19 mouse cellular contexts compared by ENCODE assay signal in the genomic region with DNA sequence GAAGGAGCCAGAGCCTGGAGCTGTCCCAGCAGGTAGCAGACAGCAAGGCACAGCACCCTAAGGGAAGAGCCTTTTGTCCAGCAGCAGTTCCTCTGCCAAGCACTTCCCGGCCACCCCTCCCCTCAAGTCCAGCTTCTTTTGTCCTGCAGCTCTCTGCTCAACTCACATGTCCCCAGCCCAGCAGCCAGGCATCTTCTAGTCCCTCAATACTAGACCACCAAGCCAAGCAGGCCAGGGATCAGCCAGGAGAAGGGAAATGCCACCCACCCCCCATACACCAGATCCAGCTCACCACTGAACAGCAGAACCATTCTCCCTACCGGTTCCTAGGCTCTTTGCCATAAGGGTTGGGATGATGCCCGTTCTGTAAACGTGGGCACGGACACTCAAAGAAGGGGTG. TPM values are rescaled to one million over a fixed set of nuclear protein-coding genes. Genes with fewer than 3 reads are reported as not detected.
DNase-seq lines count a peak whose midpoint lies in the region; ATAC-seq and TF ChIP-seq lines count a peak whose summit lies in the region.
"Had no signal": no experiment of that assay in that cellular context is flagged by ENCODE, and none has a peak within 500 bp of the region (broad histone marks: within the 10 kb centered on the region; RNA-seq: fewer than 3 reads in every experiment).

No protein-coding gene starts in this region.

- H3K27me3 ChIP-seq in forebrain, embryonic 10.5 days (ENCODE audit: poor library complexity, severe bottlenecking) = peaks cover 17% of the 10 kb centered on the region
- H3K27me3 ChIP-seq in forebrain, embryonic 13.5 days = peaks cover 7% of the 10 kb centered on the region; the same call in 1 of the 2 replicates
- H3K27me3 ChIP-seq in hindbrain, postnatal 0 days (ENCODE audit: insufficient read depth, low read length) = no peaks in the 10 kb centered on the region
- H3K27me3 ChIP-seq in hindbrain, embryonic 12.5 days = no peaks in the 10 kb centered on the region
- H3K27me3 ChIP-seq in liver, postnatal 0 days (ENCODE audit: insufficient read depth, low read length) = no peaks in the 10 kb centered on the region
- H3K27me3 ChIP-seq: embryonic facial prominence, embryonic 13.5 days had no signal

- WGBS in forebrain, embryonic 10.5 days = 77% methylated on average over 5 of the region's 5 CpGs
- WGBS in forebrain, embryonic 13.5 days = 74% methylated on average over 5 of the region's 5 CpGs
- WGBS in hindbrain, postnatal 0 days = 43% methylated on average over 5 of the region's 5 CpGs
- 82% methylated on average over 5 of the region's 5 CpGs for WGBS in hindbrain, embryonic 12.5 days
- WGBS in liver, postnatal 0 days (ENCODE audit: insufficient replicate concordance) = 77% methylated on average over 5 of the region's 5 CpGs

- H3K36me3 ChIP-seq in forebrain, embryonic 10.5 days (replicated peaks) = no peaks in the 10 kb centered on the region
- no peaks in the 10 kb centered on the region for H3K36me3 ChIP-seq in forebrain, embryonic 13.5 days (ENCODE audit: poor library complexity, severe bottlenecking)
- no peaks in the 10 kb centered on the region for H3K36me3 ChIP-seq in hindbrain, postnatal 0 days (ENCODE audit: insufficient read depth, low read length)
- no peaks in the 10 kb centered on the region for H3K36me3 ChIP-seq in hindbrain, embryonic 12.5 days
- H3K36me3 ChIP-seq in liver, postnatal 0 days (replicated peaks; ENCODE audit: insufficient read depth, low read length) = no peaks in the 10 kb centered on the region
- H3K36me3 ChIP-seq: embryonic facial prominence, embryonic 13.5 days had no signal

- no peak for DNase-seq in forebrain, embryonic 10.5 days (ENCODE audit: extremely low spot score, low spot score)
- peak; percentile 46 for DNase-seq in hindbrain, postnatal 0 days (ENCODE audit: low spot score)
- DNase-seq in testis, postnatal 10 days (ENCODE audit: low spot score) = peak; percentile 38
- DNase-seq in testis, postnatal 14 days (ENCODE audit: low spot score) = no peak
- no peak for DNase-seq in liver, postnatal 0 days
- DNase-seq: adrenal gland, adult 2 months; adrenal gland, postnatal 25 days; cerebellum, adult 11-12 months; gastrocnemius, postnatal 36 days; heart, adult 11 months; heart, postnatal 10 days; kidney, adult 2 months had no signal

- no peak overlapping the region for H3K4me3 ChIP-seq in forebrain, embryonic 10.5 days
- H3K4me3 ChIP-seq in forebrain, embryonic 13.5 days = no peak overlapping the region
- no peak overlapping the region for H3K4me3 ChIP-seq in hindbrain, postnatal 0 days (ENCODE audit: low read length)
- no peak overlapping the region for H3K4me3 ChIP-seq in hindbrain, embryonic 12.5 days
- no peak overlapping the region for H3K4me3 ChIP-seq in liver, postnatal 0 days (ENCODE audit: low read depth, low read length)
- H3K4me3 ChIP-seq: embryonic facial prominence, embryonic 13.5 days had no signal

- no peak for ATAC-seq in forebrain, embryonic 13.5 days
- ATAC-seq in hindbrain, postnatal 0 days = peak; percentile 46; the same call in 1 of the 2 replicates
- ATAC-seq in hindbrain, embryonic 12.5 days (ENCODE audit: low FRiP score) = no peak
- no peak for ATAC-seq in liver, postnatal 0 days
- ATAC-seq: forebrain, embryonic 14.5 days; intestine, embryonic 16.5 days had no signal

- 0 out of 2 replicates have a peak overlapping the region, but pooled peaks have one; percentile 27 for H3K27ac ChIP-seq in forebrain, embryonic 10.5 days
- no peak overlapping the region for H3K27ac ChIP-seq in forebrain, embryonic 13.5 days
- H3K27ac ChIP-seq in hindbrain, postnatal 0 days = peak overlapping the region; percentile 51; the same call in 1 of the 2 replicates
- no peak overlapping the region for H3K27ac ChIP-seq in hindbrain, embryonic 12.5 days
- H3K27ac ChIP-seq in liver, postnatal 0 days (ENCODE audit: low read depth) = no peak overlapping the region
- H3K27ac ChIP-seq: embryonic facial prominence, embryonic 13.5 days had no signal

- H3K4me2 ChIP-seq in forebrain, embryonic 13.5 days = no peak overlapping the region
- no peak overlapping the region for H3K4me2 ChIP-seq in hindbrain, postnatal 0 days (ENCODE audit: low read depth, low read length)
- H3K4me2 ChIP-seq in hindbrain, embryonic 12.5 days (replicated peaks) = no peak overlapping the region
- H3K4me2 ChIP-seq in liver, postnatal 0 days (ENCODE audit: low read depth, low read length) = no peak overlapping the region
- H3K4me2 ChIP-seq: embryonic facial prominence, embryonic 13.5 days had no signal

- H3K9ac ChIP-seq in forebrain, embryonic 13.5 days = no peak overlapping the region
- H3K9ac ChIP-seq in hindbrain, postnatal 0 days (replicated peaks; ENCODE audit: low read length) = no peak overlapping the region
- no peak overlapping the region for H3K9ac ChIP-seq in hindbrain, embryonic 12.5 days
- no peak overlapping the region for H3K9ac ChIP-seq in liver, postnatal 0 days (replicated peaks)
- H3K9ac ChIP-seq: embryonic facial prominence, embryonic 13.5 days had no signal

- H3K4me1 ChIP-seq in forebrain, embryonic 10.5 days = peaks cover 27% of the 10 kb centered on the region
- peaks cover 10% of the 10 kb centered on the region for H3K4me1 ChIP-seq in forebrain, embryonic 13.5 days
- no peaks in the 10 kb centered on the region for H3K4me1 ChIP-seq in hindbrain, postnatal 0 days (ENCODE audit: insufficient read depth, low read length)
- H3K4me1 ChIP-seq in hindbrain, embryonic 12.5 days = peaks cover 10% of the 10 kb centered on the region
- peaks cover 43% of the 10 kb centered on the region for H3K4me1 ChIP-seq in liver, postnatal 0 days (ENCODE audit: insufficient read depth)

- no peak for TF ChIP-seq EP300 in liver, postnatal 0 days (IDR thresholded peaks at IDR 0.05; ENCODE audit: low read depth)

- H3K9me3 ChIP-seq in forebrain, embryonic 10.5 days = no peaks in the 10 kb centered on the region
- H3K9me3 ChIP-seq in forebrain, embryonic 13.5 days (replicated peaks) = no peaks in the 10 kb centered on the region
- no peaks in the 10 kb centered on the region for H3K9me3 ChIP-seq in hindbrain, postnatal 0 days (ENCODE audit: low read length)
- H3K9me3 ChIP-seq in hindbrain, embryonic 12.5 days (replicated peaks) = no peaks in the 10 kb centered on the region
- H3K9me3 ChIP-seq in liver, postnatal 0 days (ENCODE audit: low read length) = no peaks in the 10 kb centered on the region
- H3K9me3 ChIP-seq: embryonic facial prominence, embryonic 13.5 days had no signal

- no peak for TF ChIP-seq CTCF in hindbrain, postnatal 0 days (IDR thresholded peaks at IDR 0.05; ENCODE audit: low read depth)
- no peak for TF ChIP-seq CTCF in liver, postnatal 0 days (IDR thresholded peaks at IDR 0.05; ENCODE audit: low read depth)

RNA-seq across cellular contexts. Expression of gene Adora1, which starts 15.6 kb away (rescaled TPM):
- polyA plus RNA-seq in forebrain, embryonic 10.5 days (2016; fragmentation: Nextera tagmentation; extraction: Ambion mirVana) = 0.14 and 0.36 TPM in 2 replicates
- 3.3 and 4.6 TPM in 2 replicates for polyA plus RNA-seq in forebrain, embryonic 13.5 days (2015; fragmentation: Nextera tagmentation; extraction: Ambion mirVana)
- 51.1 and 54.2 TPM in 2 replicates for total RNA-seq in hindbrain, postnatal 0 days (2014; rRNA removed)
- polyA plus RNA-seq in hindbrain, postnatal 0 days (2015; fragmentation: Nextera tagmentation; extraction: Ambion mirVana) = 32.6 and 33.4 TPM in 2 replicates
- polyA plus RNA-seq in hindbrain, embryonic 12.5 days (2016; fragmentation: Nextera tagmentation; extraction: Ambion mirVana) = 2.3 and 2.4 TPM in 2 replicates
- polyA plus RNA-seq in liver, postnatal 0 days (2015; fragmentation: Nextera tagmentation; extraction: Ambion mirVana) = 6.4 and 8.3 TPM in 2 replicates

RNA-seq across cellular contexts. Expression of gene Mybph, which starts 26.4 kb away (rescaled TPM):
- 0.46 and 0.65 TPM in 2 replicates for polyA plus RNA-seq in forebrain, embryonic 10.5 days (2016; fragmentation: Nextera tagmentation; extraction: Ambion mirVana)
- not detected in 2 replicates for polyA plus RNA-seq in forebrain, embryonic 13.5 days (2015; fragmentation: Nextera tagmentation; extraction: Ambion mirVana)
- total RNA-seq in hindbrain, postnatal 0 days (2014; rRNA removed) = not detected in 2 replicates
- polyA plus RNA-seq in hindbrain, postnatal 0 days (2015; fragmentation: Nextera tagmentation; extraction: Ambion mirVana) = 0.08 TPM in 1 of 2 replicates, not detected in the other
- polyA plus RNA-seq in hindbrain, embryonic 12.5 days (2016; fragmentation: Nextera tagmentation; extraction: Ambion mirVana) = 2.4 and 15.9 TPM in 2 replicates
- polyA plus RNA-seq in liver, postnatal 0 days (2015; fragmentation: Nextera tagmentation; extraction: Ambion mirVana) = 0.14 TPM in 1 of 2 replicates, not detected in the other
- total RNA-seq: adrenal gland, postnatal 25 days; ES-E14; hematopoietic stem cell, adult 5-6 weeks had no signal

RNA-seq across cellular contexts. Expression of gene Chil1, which starts 37.6 kb away (rescaled TPM):
- not detected in 2 replicates for polyA plus RNA-seq in forebrain, embryonic 10.5 days (2016; fragmentation: Nextera tagmentation; extraction: Ambion mirVana)
- polyA plus RNA-seq in forebrain, embryonic 13.5 days (2015; fragmentation: Nextera tagmentation; extraction: Ambion mirVana) = 2.0 and 3.2 TPM in 2 replicates
- total RNA-seq in hindbrain, postnatal 0 days (2014; rRNA removed) = 4.5 and 6.2 TPM in 2 replicates
- polyA plus RNA-seq in hindbrain, postnatal 0 days (2015; fragmentation: Nextera tagmentation; extraction: Ambion mirVana) = 3.1 and 4.1 TPM in 2 replicates
- polyA plus RNA-seq in hindbrain, embryonic 12.5 days (2016; fragmentation: Nextera tagmentation; extraction: Ambion mirVana) = 3.0 and 3.3 TPM in 2 replicates
- polyA plus RNA-seq in liver, postnatal 0 days (2015; fragmentation: Nextera tagmentation; extraction: Ambion mirVana) = 18.8 and 19.3 TPM in 2 replicates

Comparison
In these comparisons a context has a peak if more than half of its experiments do, and no peak if none do; other contexts are left out.
1. DNase-seq: peak in hindbrain, postnatal 0 days (single experiment) and testis, postnatal 10 days (single experiment); none in forebrain, embryonic 10.5 days (single experiment), testis, postnatal 14 days (single experiment) and liver, postnatal 0 days (single experiment).
2. H3K27ac ChIP-seq: peak in forebrain, embryonic 10.5 days (single experiment) and hindbrain, postnatal 0 days (single experiment); none in forebrain, embryonic 13.5 days (single experiment), hindbrain, embryonic 12.5 days (single experiment) and liver, postnatal 0 days (single experiment).